Mouse (Mus musculus): Measurements from ENCODE around the gene 4930518I15Rik. TPM values are rescaled to one million over a fixed set of nuclear protein-coding genes. Genes with fewer than 3 reads are reported as not detected.

Gene 4930518I15Rik
- polyA plus RNA-seq, 1 experiment from 2014 or later, result 1.8 TPM

DNA sequence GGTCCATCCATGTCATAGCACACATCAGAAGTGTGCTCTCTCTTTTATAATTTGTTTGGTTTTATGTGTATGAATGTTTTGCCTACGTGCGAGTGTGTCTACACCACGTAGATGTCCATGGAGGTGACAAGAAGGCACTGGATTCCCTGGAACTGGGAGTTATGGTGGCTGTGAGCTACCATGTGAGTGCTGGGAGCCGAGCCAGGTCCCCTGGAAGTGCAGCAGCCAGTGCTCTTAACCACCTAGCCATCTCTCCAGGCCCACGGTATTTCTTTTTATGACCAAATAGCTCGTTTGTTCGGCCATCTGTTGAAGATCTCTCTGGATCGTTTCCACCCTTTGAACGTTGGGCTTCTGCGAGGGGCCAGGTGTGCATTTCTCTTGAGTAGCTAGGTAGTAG, 14.4 kb downstream of the 4930518I15Rik start:
- peaks cover 13% of the 10 kb centered on the region; the same call in 1 of the 2 replicates for H3K36me3 ChIP-seq (replicated peaks; ENCODE audit: insufficient read depth, low read length)
- DNase-seq (no peak), ATAC-seq (no peak)
- H3K4me3 ChIP-seq (ENCODE audit: low read depth, low read length), result no peak overlapping the region
- H3K4me1 ChIP-seq (ENCODE audit: insufficient read depth), result peaks cover 29% of the 10 kb centered on the region
- TF ChIP-seq CTCF (IDR thresholded peaks at IDR 0.05; ENCODE audit: low read depth) (no peak), EP300 (IDR thresholded peaks at IDR 0.05; ENCODE audit: low read depth) (no peak)
- no peak overlapping the region for H3K4me2 ChIP-seq (ENCODE audit: low read depth, low read length)
- no peaks in the 10 kb centered on the region for H3K9me3 ChIP-seq (ENCODE audit: low read length)
- H3K27me3 ChIP-seq (ENCODE audit: insufficient read depth, low read length), result no peaks in the 10 kb centered on the region
- 80% methylated on average over 10 of the region's 10 CpGs for WGBS (ENCODE audit: insufficient replicate concordance)
- no peak overlapping the region for H3K9ac ChIP-seq (replicated peaks)
- no peak overlapping the region for H3K27ac ChIP-seq (ENCODE audit: low read depth)

DNA sequence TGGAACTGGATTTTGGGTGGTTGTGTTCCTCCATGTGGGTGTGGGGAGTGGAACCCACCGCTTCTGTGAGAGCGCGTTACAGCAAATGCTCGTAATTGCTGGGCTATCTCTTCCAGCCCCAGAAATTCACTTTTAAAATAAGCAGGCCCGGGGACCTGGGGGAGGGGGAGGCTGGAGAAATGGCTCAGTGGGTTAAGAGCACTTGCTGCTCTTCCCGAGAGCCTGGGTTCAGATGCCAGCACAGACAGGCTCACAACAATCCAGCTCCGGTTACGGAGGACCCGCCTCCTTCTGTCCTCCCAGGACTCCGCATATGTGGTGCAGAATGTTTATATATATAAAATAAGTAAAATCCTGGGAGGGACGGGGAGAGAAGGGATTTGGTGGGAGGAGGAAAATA, 15.0 kb downstream of the 4930518I15Rik start:
- peaks cover 13% of the 10 kb centered on the region; the same call in 1 of the 2 replicates for H3K36me3 ChIP-seq (replicated peaks; ENCODE audit: insufficient read depth, low read length)
- H3K9me3 ChIP-seq (ENCODE audit: low read length), result no peaks in the 10 kb centered on the region
- H3K27ac ChIP-seq (ENCODE audit: low read depth), result no peak overlapping the region
- WGBS (ENCODE audit: insufficient replicate concordance), result 60% methylated on average over 11 of the region's 11 CpGs
- peaks cover 30% of the 10 kb centered on the region for H3K4me1 ChIP-seq (ENCODE audit: insufficient read depth)
- no peak for ATAC-seq
- H3K4me3 ChIP-seq (ENCODE audit: low read depth, low read length), result no peak overlapping the region
- H3K9ac ChIP-seq (replicated peaks), result no peak overlapping the region
- H3K4me2 ChIP-seq (ENCODE audit: low read depth, low read length), result peak overlapping the region; percentile 99; the same call in 1 of the 2 replicates
- no peak for DNase-seq
- TF ChIP-seq EP300 (IDR thresholded peaks at IDR 0.05; ENCODE audit: low read depth) (no peak), CTCF (IDR thresholded peaks at IDR 0.05; ENCODE audit: low read depth) (no peak)
- H3K27me3 ChIP-seq (ENCODE audit: insufficient read depth, low read length), result no peaks in the 10 kb centered on the region

GRCm38 (mm10) chr2:156841841-156842706, 15.7 kb downstream of the 4930518I15Rik start:
- WGBS (ENCODE audit: insufficient replicate concordance), result 20% methylated on average over 20 of the region's 20 CpGs
- H3K27ac ChIP-seq (ENCODE audit: low read depth), result no peak overlapping the region
- TF ChIP-seq CTCF (IDR thresholded peaks at IDR 0.05; ENCODE audit: low read depth) (no peak), EP300 (IDR thresholded peaks at IDR 0.05; ENCODE audit: low read depth) (no peak)
- H3K9me3 ChIP-seq (ENCODE audit: low read length), result no peaks in the 10 kb centered on the region
- peak overlapping the region; percentile 83 for H3K4me3 ChIP-seq (ENCODE audit: low read depth, low read length)
- H3K4me2 ChIP-seq (ENCODE audit: low read depth, low read length), result peak overlapping the region; percentile 99
- H3K27me3 ChIP-seq (ENCODE audit: insufficient read depth, low read length), result no peaks in the 10 kb centered on the region
- peaks cover 30% of the 10 kb centered on the region for H3K4me1 ChIP-seq (ENCODE audit: insufficient read depth)
- H3K36me3 ChIP-seq (replicated peaks; ENCODE audit: insufficient read depth, low read length), result peaks cover 10% of the 10 kb centered on the region; the same call in 1 of the 2 replicates
- peak overlapping the region; percentile 48; the same call in 1 of the 2 replicates for H3K9ac ChIP-seq (replicated peaks)
- ATAC-seq (no peak), DNase-seq (peak; percentile 66)

DNA sequence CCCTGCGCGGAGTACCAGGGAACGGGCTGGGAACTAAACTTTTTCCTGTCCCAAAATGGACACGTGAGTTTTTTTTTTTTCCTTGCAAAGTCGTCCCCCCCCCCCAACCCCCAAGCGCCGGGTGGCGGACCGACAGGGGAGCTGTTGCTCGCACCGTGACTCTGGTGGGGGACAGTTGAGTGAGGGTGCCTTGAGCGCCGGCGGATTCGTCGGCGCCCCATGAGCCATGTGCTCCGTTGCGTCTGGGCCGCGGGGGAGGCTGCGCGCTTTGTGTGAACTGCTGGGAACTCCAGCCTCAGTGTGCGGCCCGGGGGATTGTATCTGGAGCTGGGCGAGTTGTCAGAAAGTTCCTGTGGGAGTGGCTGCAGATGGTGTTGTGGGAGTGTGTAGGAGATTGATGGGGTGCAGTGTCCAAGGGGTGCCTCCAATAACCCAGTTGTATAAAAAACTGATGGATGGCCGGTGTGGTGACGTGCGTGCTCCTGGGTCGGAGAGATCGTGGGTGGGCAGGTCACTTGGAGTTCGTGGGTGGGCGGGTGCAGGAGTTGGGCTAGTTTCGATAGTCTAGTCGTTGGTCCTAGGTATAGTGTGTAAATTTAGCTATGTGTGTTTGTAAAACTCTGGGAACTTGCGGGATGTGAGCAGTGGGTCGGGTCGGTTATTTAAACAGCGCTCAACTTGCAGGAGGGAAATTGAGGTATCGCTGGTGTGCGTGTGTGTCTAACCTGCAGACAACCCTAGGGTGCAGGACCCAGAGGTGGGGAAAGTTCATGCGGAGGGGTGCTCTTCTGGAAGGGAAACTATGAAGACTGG, 16.5 kb downstream of the 4930518I15Rik start:
- under 1% methylated on average over 42 of the region's 42 CpGs for WGBS (ENCODE audit: insufficient replicate concordance)
- peak overlapping the region; percentile 81 for H3K9ac ChIP-seq (replicated peaks)
- H3K9me3 ChIP-seq (ENCODE audit: low read length), result no peaks in the 10 kb centered on the region
- DNase-seq (peak; percentile 64), ATAC-seq (peak; percentile 12)
- no peaks in the 10 kb centered on the region for H3K27me3 ChIP-seq (ENCODE audit: insufficient read depth, low read length)
- TF ChIP-seq EP300 (IDR thresholded peaks at IDR 0.05; ENCODE audit: low read depth), result no peak
- TF ChIP-seq CTCF (IDR thresholded peaks at IDR 0.05; ENCODE audit: low read depth), result no peak
- peaks cover 30% of the 10 kb centered on the region for H3K4me1 ChIP-seq (ENCODE audit: insufficient read depth)
- peak overlapping the region; percentile 83 for H3K4me3 ChIP-seq (ENCODE audit: low read depth, low read length)
- peak overlapping the region; percentile 88 for H3K27ac ChIP-seq (ENCODE audit: low read depth)
- H3K36me3 ChIP-seq (replicated peaks; ENCODE audit: insufficient read depth, low read length), result 0 out of 2 replicates have a peak, but pooled peaks cover 2% of the 10 kb centered on the region
- peak overlapping the region; percentile 99 for H3K4me2 ChIP-seq (ENCODE audit: low read depth, low read length)

GRCm38 (mm10) chr2:156840301-156841027, 17.3 kb downstream of the 4930518I15Rik start:
- Histone ChIP-seq H3K27me3 (ENCODE audit: insufficient read depth, low read length) (no peaks in the 10 kb centered on the region), H3K4me1 (ENCODE audit: insufficient read depth) (peaks cover 30% of the 10 kb centered on the region), H3K4me2 (ENCODE audit: low read depth, low read length) (peak overlapping the region; percentile 99), H3K4me3 (ENCODE audit: low read depth, low read length) (peak overlapping the region; percentile 83), H3K9me3 (ENCODE audit: low read length) (no peaks in the 10 kb centered on the region), H3K9ac (replicated peaks) (peak overlapping the region; percentile 81), H3K27ac (ENCODE audit: low read depth) (peak overlapping the region; percentile 88), H3K36me3 (replicated peaks; ENCODE audit: insufficient read depth, low read length) (no peaks in the 10 kb centered on the region)
- peak; percentile 22 for ATAC-seq
- 4% methylated on average over 58 of the region's 79 CpGs for WGBS (ENCODE audit: insufficient replicate concordance)
- TF ChIP-seq EP300 (IDR thresholded peaks at IDR 0.05; ENCODE audit: low read depth) (no peak), CTCF (IDR thresholded peaks at IDR 0.05; ENCODE audit: low read depth) (no peak)
- peak; percentile 59 for DNase-seq
